Mouse (Mus musculus) thymus, postnatal 0 days (tissue): ENCODE measurements at regions not wholly inside any gene's neighbourhood (a gene's known extent, or its start where the extent isn't known, plus 50 kb on each side); places are given as distances from the start of the nearest gene placed in this dataset.
"Not testable (repeated sequence)": the region's sequence is repeated elsewhere in the genome, so short reads cannot be mapped to it uniquely, and the experiment has no call there.

Experiments
- DNase-seq: peaks from one replicate; pipeline ENCODE4 v3.0.0-alpha.2; 2015; ENCODE audit warnings: low spot score

DNA sequence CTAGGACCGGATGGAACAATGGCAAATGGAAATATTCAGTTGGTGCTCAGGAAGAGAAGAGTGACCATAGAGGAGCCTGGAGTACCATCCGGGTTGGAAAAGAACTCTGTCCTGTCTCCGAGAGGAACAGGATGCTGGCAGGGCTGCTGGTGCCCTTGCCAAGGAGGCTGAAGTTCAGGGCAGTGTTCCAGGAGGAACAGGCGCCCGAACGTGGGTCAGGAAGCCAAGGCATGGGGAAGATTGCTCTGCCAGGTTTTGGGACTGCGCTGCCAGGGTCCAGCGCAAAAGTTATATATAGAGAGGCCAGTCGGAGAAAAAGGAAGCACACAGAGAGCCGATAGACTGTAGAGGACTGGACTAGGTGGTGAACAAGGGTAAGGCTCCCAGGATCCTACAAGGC is 92.3 kb upstream of the Mdm1 start:
- DNase-seq = no peak

DNA sequence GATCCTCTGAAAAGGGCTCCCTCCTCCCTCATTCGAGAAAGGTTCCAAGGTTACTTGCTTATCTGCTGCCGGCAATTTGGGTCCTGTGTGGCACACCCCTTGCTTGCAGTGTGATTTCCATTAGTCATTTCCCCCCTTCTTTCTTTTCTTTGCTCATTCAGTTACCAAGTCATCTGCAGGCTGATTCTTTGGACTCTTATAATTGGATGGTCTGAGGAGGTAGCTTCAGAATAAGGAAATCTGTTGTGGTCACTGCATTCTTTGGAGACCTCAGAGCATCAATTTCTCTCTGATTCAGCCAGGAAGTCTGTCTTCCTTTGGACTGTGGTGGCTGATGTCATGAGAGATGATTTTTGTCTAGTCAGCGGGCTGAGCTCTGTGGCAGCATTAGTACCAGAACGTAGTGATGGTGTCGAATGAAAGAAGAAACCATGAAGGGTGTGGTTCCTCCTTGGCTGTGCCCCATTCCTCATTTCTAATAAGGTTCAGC is 91.4 kb upstream of the Mdm1 start:
- DNase-seq = no peak

- no peak for DNase-seq
Observed at GRCm38 (mm10) chr10:118052042-118052441, 89.6 kb upstream of the Mdm1 start.

DNA sequence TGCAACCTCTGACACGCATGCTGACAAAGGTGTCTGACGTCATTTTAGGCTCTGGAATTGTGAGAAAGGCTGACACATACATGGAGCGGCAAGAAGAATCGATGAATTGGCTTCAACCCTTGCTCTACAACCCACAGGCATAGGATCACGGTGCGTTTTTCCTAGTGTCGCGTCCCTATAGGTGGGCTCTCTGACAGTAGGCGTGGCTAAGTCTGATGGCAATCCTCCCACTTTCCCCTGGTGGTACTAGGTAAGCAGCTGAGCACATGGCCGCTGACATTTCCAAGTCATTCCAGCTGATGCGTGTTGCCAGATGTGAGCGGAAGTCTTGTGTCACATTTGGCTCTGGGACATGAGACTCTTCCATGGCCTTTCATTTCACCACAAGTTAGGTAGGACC is 89.1 kb upstream of the Mdm1 start:
- no peak for DNase-seq

DNA sequence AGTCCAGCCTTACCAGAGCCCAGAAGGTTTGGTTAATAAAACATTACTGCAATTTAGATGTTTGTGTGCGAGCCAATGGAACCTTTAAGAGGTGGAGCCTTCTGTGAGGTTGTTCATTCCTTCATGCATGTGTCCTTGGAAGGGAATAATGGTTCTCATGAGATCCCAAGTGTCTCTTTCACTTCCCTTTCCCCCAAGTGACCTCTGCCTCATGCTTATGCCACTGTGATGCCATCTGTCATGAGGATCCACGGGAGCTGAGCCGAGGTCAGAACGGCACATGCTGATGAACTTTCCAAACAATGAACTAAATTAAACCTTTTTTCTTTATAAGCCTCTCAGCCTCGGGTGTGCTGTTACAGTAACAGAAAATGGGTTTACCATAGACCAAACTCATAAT is 88.6 kb upstream of the Mdm1 start:
- no peak for DNase-seq

DNA sequence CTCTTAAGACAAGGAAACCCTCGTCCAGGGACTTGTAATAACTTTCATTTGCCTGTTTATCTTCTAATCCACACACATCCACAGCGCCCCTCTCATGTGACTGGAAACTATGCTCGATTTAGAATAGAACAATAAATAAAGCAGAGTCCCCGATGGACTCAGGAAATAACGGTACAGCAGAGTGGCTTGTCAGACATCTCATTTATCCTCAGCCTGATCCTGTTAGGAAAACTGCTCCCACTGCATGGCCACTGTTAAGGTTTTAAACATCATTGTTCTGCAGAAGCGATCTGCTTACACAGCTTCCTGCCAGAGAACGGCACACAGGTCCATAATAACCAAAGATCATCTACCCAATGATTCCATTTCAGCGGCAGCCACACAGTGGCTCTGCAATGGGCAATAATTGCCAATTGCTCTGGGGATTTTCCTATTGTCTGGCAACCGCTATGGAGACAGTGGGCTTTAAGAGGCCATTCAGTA is 84.8 kb upstream of the Mdm1 start:
- DNase-seq = no peak

- peak; percentile 80 for DNase-seq
Observed at GRCm38 (mm10) chr10:118057516-118057915, 84.1 kb upstream of the Mdm1 start.

GRCm38 (mm10) chr10:118064816-118065216 is 76.8 kb upstream of the Mdm1 start:
- peak; percentile 89 for DNase-seq

- not testable (repeated sequence) for DNase-seq
Observed at GRCm38 (mm10) chr10:118076341-118076740, 65.3 kb upstream of the Mdm1 start.

DNA sequence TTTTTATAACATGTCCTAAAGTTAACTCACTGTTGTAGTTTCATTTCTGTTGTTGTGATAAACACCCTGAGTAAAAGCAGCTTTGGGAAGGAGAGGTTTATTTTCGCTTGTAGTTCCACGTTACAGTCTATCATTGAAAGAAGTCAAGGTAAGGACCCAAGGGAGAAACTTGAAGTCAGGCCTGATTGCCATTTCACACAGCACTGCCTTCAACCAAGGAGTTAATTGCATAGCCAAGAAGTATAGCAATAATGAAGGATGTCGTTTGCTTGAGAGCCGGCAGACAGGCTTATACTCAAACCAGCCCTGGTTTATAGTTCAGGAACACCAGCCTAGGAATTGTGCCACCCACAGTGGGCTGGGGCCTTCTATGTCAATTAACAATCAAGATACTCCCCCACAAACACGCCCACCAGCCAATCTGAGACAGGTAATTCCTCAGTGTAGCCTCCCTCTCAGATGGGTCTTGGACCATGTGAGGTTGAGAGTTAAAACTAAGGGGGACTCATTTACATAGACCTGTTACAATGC is 59.9 kb upstream of the Mdm1 start:
- DNase-seq = no peak

DNA sequence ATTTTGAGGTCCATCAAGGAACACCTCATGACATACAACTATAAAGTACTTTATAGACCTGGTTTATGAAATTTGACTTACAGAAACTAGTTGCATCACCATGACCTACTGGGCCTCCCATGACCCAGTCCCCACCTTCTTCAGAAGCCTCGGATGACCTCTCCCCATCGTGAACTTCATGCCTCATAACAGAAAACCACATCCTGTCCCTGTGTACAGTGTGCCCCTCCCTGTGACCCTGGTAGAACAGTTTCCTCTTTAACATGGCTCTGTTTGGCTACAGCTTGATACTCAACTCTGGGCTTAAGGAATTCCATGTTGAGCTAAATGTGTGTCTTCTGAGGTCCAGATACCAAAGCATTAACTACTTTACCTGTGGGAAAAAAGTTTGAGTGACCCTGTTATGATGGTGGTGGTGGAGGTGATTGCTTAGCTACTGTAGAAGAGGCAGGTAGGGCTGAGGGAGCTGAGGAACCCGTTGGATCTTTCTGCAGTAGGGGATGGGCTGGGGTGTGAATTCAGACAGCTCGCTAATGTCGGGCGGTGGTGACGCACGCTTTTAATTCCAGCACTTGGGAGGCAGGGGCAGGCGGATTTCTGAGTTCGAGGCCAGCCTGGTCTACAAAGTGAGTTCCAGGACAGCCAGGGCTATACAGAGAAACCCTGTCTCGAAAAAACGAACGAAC is 58.4 kb upstream of the Mdm1 start:
- peak; percentile 89 for DNase-seq

DNA sequence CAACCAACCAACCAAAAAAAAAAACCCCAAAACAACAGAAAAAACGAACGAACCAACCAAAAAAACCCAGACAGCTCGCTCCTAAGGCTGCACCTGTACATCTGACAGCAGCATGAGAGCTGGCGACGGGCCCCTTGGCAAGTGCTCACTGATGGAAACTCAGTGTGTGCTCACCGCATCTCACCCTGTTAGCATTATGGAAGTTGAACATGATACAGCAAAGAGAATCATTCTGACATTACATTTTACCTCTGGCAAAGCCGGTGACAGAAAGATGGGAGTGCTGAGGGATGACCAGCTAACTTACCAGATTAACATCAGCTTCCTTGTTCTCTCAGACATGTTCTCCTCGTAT is 57.9 kb upstream of the Mdm1 start:
- peak; percentile 88 for DNase-seq

DNA sequence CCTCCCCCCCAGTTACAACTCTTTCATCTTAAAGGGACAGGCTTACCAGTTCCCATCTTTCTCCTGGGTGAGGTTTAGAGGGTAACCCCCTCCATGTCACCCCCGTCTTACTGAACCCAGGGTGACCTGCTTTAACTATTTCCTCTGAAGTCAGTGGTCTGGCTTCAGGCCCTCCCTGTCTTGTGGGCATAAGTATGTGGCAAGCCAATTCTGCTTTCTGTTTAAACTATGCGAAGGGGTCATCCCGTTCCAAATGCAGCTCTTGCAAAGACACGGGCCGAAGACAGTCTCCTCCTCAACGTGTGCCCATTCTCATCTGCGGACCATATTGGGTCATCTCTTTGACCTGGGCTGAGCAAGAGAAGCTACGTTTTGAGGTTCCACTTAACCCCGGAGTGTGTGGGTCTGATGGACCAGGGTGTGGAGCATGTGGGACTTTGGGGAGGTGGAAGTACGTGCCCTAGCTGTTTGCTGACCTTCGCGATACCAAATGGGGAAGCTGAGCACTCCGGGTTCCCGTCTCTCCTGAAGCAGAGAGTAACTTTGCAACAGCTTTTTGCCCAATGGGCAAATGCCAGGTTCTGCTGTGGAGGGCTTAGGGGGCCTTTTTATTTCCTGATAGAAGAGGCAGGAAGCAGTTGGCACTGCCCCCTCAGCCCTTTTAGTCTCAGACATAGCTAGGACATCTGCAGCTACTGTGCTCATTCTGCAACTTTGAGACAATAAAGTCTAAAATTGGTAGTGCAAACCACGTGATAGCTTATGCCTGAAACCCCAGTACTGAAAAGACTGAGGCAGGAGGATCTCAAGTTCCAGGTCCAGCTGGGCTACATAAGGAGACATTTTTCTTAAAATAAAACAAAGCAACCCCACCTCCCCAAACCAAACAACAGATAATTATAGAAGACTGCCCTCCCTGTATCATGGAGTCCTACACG is 56.3 kb upstream of the Mdm1 start:
- DNase-seq = no peak

DNA sequence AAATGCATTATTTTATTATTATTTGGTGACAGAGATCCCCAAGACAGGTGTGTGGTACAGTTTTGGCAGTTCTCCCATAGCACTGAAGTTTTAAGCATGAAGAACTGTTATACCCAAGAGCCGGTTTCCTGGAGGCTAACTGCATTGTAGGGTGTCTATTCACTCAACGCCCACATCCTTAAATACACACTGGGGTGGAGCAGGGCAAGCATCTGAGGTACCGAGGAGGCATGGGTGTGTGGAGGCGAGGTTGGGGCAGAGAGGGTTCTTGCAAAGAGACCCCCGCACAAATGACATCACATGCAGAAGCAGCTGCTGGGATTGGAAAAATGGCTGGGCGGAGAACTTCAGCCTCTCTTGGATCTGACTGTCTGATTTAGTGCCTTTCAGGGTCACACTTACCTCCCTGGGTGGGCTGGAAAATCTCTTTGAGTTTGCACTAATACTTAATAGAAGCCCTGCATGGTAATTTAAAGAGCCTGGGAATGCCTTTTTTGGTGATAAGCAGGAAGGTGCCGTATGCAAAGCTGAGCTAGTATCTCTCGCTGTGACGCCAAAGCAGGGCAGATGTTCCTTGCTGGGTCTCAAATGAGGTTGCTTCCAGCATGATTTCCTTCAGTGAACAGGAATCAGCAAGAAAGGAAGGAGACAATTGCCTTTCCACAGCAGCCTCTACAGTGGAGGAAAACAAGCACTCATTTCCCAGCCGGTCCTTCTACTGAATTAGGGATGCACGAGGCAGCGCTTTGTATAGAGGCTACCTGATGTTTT is 53.9 kb upstream of the Mdm1 start:
- peak; percentile 47 for DNase-seq

DNA sequence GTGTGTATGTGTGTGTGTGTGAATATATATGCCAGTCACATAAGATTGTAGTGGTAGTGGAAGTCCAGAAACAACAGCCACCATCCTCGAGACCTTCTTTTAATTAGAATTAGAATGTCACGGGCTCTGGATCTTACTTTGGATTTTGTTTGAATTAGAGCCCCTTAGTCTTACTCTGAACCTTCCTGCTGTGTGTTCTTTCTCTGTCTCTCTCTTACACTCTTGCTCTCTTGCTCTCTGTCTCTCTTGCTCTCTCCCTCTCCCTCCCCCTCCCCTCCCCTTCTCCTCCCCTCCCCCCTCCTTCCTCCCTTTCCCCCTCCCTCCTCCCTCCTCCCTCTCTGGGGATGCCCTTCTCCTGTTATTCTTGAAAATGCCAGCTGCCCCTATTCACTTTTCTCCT is 53.1 kb upstream of the Mdm1 start:
- DNase-seq = no peak

GRCm38 (mm10) chr10:118089879-118090278 is 51.7 kb upstream of the Mdm1 start:
- no peak for DNase-seq

DNA sequence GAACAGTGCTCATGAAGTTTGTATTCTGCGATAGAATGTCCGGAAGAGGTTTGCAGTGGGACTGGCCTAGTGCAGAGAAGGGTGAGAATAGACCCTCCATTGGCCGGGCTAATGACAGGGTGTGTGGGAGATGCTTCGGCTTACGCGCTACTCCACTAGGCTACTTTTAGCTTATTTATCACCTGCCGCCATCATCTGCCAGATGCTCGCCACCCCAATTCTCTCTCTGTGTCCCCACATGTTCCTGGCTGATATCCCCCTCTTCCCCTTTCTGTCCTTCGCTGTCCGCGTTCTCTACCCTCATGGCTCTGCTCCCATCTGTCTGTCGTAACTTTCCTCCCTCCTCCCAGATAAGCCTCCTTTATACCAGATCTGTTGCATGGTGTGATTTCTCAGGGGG is 50.1 kb upstream of the Mdm1 start:
- no peak for DNase-seq
